Mouse (Mus musculus) megakaryocyte, embryonic 14.5 days (primary cell): Measurements from ENCODE around the gene Nt5dc2. TPM values are rescaled to one million over a fixed set of nuclear protein-coding genes. Genes with fewer than 3 reads are reported as not detected.
A peak's percentile ranks its signal among the peaks of the same experiment; 100 is the strongest.

Source experiments
- H3K27me3 ChIP-seq: replicated peaks from 2 replicates; pipeline ENCODE3; 2012; ENCODE audit warnings: inconsistent platforms
- H3K36me3 ChIP-seq: replicated peaks from 2 replicates; pipeline ENCODE3; 2012; ENCODE audit warnings: low read length, inconsistent platforms, mixed read lengths
- H3K4me1 ChIP-seq: 2 replicates; pipeline ENCODE4 v1.6.1; 2012; ENCODE audit warnings: inconsistent platforms
- H3K4me3 ChIP-seq: replicated peaks from 2 replicates; pipeline ENCODE3; 2012; ENCODE audit warnings: moderate library complexity, mild to moderate bottlenecking, inconsistent platforms
- H3K9me3 ChIP-seq: 2 replicates; pipeline ENCODE4 v1.6.1; 2012; ENCODE audit warnings: inconsistent platforms
- FLI1 ChIP-seq: IDR thresholded peaks from 2 replicates; pipeline ENCODE4 v1.6.1; 2012; ENCODE audit warnings: low read length, inconsistent platforms, mixed read lengths
- GATA1 ChIP-seq: IDR thresholded peaks from 3 replicates; pipeline ENCODE4 v1.6.1; 2012; ENCODE audit warnings: mixed read lengths, low read length, inconsistent platforms, borderline replicate concordance
- polyA plus RNA-seq: library from polyadenylated mRNA; stranded (reverse); fragments of >175 nt; gene quantifications from 2 replicates; pipeline ENCODE4 v1.2.3, GENCODE M21; 2012; ENCODE audit warnings: low replicate concordance; ENCODE audit not compliant: insufficient read depth

Gene Nt5dc2
- polyA plus RNA-seq, 1 experiment: 70.8 TPM

- H3K9me3 ChIP-seq: no peaks in the 10 kb centered on the region
- peaks cover 2% of the 10 kb centered on the region for H3K27me3 ChIP-seq
- H3K36me3 ChIP-seq: peaks cover 67% of the 10 kb centered on the region
- H3K4me1 ChIP-seq: peaks cover 59% of the 10 kb centered on the region
- peak overlapping the region; percentile 85 for H3K4me3 ChIP-seq
- TF ChIP-seq GATA1: no peak
- TF ChIP-seq FLI1: no peak
These were observed 5.5 kb upstream of the Nt5dc2 start for GRCm38 (mm10) chr14:31125106-31126075.

GRCm38 (mm10) chr14:31126826-31127225, 4.0 kb upstream of the Nt5dc2 start:
- Histone ChIP-seq H3K27me3 (peaks cover 15% of the 10 kb centered on the region), H3K36me3 (peaks cover 53% of the 10 kb centered on the region), H3K4me1 (peaks cover 71% of the 10 kb centered on the region), H3K4me3 (peak overlapping the region; percentile 86), H3K9me3 (no peaks in the 10 kb centered on the region)
- TF ChIP-seq GATA1 (no peak), FLI1 (no peak)

GRCm38 (mm10) chr14:31128101-31128825, 2.6 kb upstream of the Nt5dc2 start:
- Histone ChIP-seq H3K27me3 (peaks cover 30% of the 10 kb centered on the region), H3K9me3 (no peaks in the 10 kb centered on the region), H3K36me3 (peaks cover 40% of the 10 kb centered on the region), H3K4me1 (peaks cover 82% of the 10 kb centered on the region), H3K4me3 (peak overlapping the region; percentile 97)
- TF ChIP-seq FLI1 (no peak), GATA1 (no peak)

DNA sequence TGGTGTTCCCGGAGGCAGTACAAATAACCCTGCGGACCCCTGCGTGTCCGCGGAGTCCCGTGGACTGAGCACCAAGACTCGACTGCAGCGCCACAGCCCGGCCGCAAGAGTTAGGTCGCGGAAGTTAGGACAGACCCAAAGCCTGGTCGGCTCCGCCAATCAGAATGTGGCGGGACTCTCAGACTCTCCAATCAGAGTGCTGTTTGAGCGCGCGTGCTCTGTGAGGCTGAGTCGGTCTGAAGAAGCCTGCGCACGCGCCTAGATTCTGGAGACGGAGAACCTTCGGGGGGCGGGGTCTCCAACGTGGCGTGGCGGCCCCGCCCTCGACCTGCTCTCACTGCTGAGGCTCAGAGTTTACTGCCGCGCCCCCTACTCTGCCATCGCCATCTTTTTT, 2.0 kb upstream of the Nt5dc2 start, which contains the start of gene Smim4:
Gene Smim4, minus strand, starts transcription at position 131 of the 394 bp plus-strand sequence.
- Histone ChIP-seq H3K4me1 (peaks cover 77% of the 10 kb centered on the region), H3K27me3 (peaks cover 35% of the 10 kb centered on the region), H3K36me3 (peaks cover 36% of the 10 kb centered on the region), H3K4me3 (peak within 1 kb of the TSS; percentile 97), H3K9me3 (no peaks in the 10 kb centered on the region)
- TF ChIP-seq GATA1 (no peak), FLI1 (no peak)

GRCm38 (mm10) chr14:31129326-31130235, 1.3 kb upstream of the Nt5dc2 start:
- H3K9me3 ChIP-seq: no peaks in the 10 kb centered on the region
- peaks cover 35% of the 10 kb centered on the region for H3K36me3 ChIP-seq
- TF ChIP-seq FLI1 (no peak), GATA1 (no peak)
- H3K4me1 ChIP-seq: peaks cover 72% of the 10 kb centered on the region
- H3K27me3 ChIP-seq: peaks cover 43% of the 10 kb centered on the region
- H3K4me3 ChIP-seq: peak overlapping the region; percentile 97

DNA sequence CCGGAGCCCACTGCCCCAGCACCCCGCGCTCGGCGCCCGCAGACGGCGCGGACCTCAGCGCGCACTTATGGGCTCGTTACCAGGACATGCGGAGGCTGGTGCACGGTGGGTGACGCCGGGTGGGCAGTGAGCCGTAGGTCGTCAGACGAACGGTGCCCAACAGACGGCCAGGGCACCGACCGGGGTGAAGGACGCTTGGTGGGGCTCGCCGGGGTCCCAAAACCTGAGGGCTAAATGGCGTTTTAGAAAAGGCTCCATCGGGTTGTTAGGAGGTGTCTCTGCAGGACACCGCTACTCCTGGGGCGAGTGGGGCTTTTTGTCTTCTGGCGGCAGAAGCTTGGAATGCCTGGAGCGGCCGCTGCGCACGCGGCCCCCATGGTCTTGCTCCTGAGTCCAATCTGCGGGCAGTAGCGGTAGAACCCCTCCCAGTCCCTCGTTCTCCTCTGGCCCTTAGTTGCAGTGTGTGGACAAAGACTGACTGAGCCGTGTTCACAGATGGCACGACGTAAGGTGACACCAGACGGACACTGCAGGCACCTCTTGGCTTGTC, 494 bp downstream of the Nt5dc2 start:
- peaks cover 54% of the 10 kb centered on the region for H3K4me1 ChIP-seq
- TF ChIP-seq GATA1 (no peak), FLI1 (no peak)

DNA sequence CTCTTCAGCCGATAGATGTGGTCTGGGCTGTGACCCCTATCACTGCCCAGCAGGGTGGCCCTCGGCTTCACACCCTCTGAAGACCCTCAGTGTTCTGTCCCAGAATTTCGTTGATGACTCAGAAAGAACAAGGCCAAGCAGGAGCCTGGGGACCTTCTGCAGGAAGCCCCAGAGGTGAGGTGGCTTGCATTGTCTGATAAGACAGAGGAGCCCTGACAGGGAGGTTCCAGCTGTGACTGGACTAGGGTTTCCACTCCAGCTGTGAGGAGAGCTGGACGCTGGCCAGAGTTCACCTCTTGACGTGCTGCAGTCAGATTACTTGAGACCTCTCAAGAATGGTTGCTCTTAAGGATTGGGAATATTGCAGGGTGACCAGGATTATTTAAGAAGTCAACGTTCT, 1.2 kb downstream of the Nt5dc2 start:
- H3K4me3 ChIP-seq: peak overlapping the region; percentile 95
- TF ChIP-seq GATA1 (no peak), FLI1 (no peak)

More for the DNA sequence above, 494 bp downstream of the Nt5dc2 start:
- peaks cover 34% of the 10 kb centered on the region for H3K36me3 ChIP-seq
- peaks cover 58% of the 10 kb centered on the region for H3K27me3 ChIP-seq
- H3K4me3 ChIP-seq: peak overlapping the region; percentile 95
- H3K9me3 ChIP-seq: no peaks in the 10 kb centered on the region

GRCm38 (mm10) chr14:31132491-31132975, 1.7 kb downstream of the Nt5dc2 start:
- H3K4me3 ChIP-seq: no peak overlapping the region
- peaks cover 69% of the 10 kb centered on the region for H3K27me3 ChIP-seq
- H3K9me3 ChIP-seq: no peaks in the 10 kb centered on the region
- H3K4me1 ChIP-seq: peaks cover 43% of the 10 kb centered on the region
- peaks cover 36% of the 10 kb centered on the region for H3K36me3 ChIP-seq
- no peak for TF ChIP-seq GATA1
- no peak for TF ChIP-seq FLI1

More for the DNA sequence above, 1.2 kb downstream of the Nt5dc2 start:
- Histone ChIP-seq H3K9me3 (no peaks in the 10 kb centered on the region), H3K36me3 (peaks cover 36% of the 10 kb centered on the region), H3K4me1 (peaks cover 47% of the 10 kb centered on the region), H3K27me3 (peaks cover 64% of the 10 kb centered on the region)
